Mouse (Mus musculus) heart, embryonic 14.5 days (tissue): ENCODE measurements at regions not wholly inside any gene's neighbourhood (a gene's known extent, or its start where the extent isn't known, plus 50 kb on each side); places are given as distances from the start of the nearest gene placed in this dataset.

Source experiments
- ATAC-seq: fragments of 200-750 bp; cut with Nextera tagmentation; 2 replicates; pipeline ENCODE4 v1.8.0; 2017; ENCODE audit warnings: low read depth, moderate TSS enrichment; ENCODE audit not compliant: insufficient number of reproducible peaks, insufficient read depth, low FRiP score
- H3K27ac ChIP-seq, 2 experiments: fragments of 200-500 bp in 1 of 2; fragments of 300-500 bp in 1 of 2; sonication (generic) in 1 of 2; replicated peaks in 1 of 2; 2 replicates each; pipeline ENCODE4 v1.5.1; 2012 to 2014; ENCODE audit warnings: low read depth in 2 of 2, low read length in 2 of 2, control low read depth in 1 of 2, mild to moderate bottlenecking in 1 of 2, mixed read lengths in 1 of 2; ENCODE audit not compliant: control insufficient read depth in 1 of 2, insufficient read depth in 1 of 2
- H3K27me3 ChIP-seq: fragments of 300-500 bp; sonication (generic); 2 replicates; pipeline ENCODE4 v1.6.1; 2014; ENCODE audit warnings: mild to moderate bottlenecking, low read length, control low read depth; ENCODE audit not compliant: control insufficient read depth, insufficient read depth
- H3K36me3 ChIP-seq: fragments of 300-500 bp; sonication (generic); 2 replicates; pipeline ENCODE4 v1.6.1; 2014; ENCODE audit warnings: mild to moderate bottlenecking, control low read depth, low read length, mixed read lengths; ENCODE audit not compliant: control insufficient read depth, insufficient read depth
- H3K4me1 ChIP-seq, 2 experiments: fragments of 200-500 bp in 1 of 2; fragments of 300-500 bp in 1 of 2; sonication (generic) in 1 of 2; 2 replicates each; pipeline ENCODE4 v1.6.1; 2012 to 2014; ENCODE audit warnings: low read length in 2 of 2, control low read depth in 1 of 2, mixed read lengths in 1 of 2; ENCODE audit not compliant: control insufficient read depth in 2 of 2, insufficient read depth in 2 of 2
- H3K4me2 ChIP-seq: fragments of 300-500 bp; sonication (generic); 2 replicates; pipeline ENCODE4 v1.6.1; 2014; ENCODE audit warnings: mild to moderate bottlenecking, low read length
- H3K4me3 ChIP-seq, 2 experiments: fragments of 200-500 bp in 1 of 2; fragments of 300-500 bp in 1 of 2; sonication (generic) in 1 of 2; 2 replicates each; pipeline ENCODE4 v1.5.1; 2012 to 2014; ENCODE audit warnings: low read length in 2 of 2, mild to moderate bottlenecking in 2 of 2, control low read depth in 1 of 2, low read depth in 1 of 2, moderate library complexity in 1 of 2; ENCODE audit not compliant: control insufficient read depth in 1 of 2, insufficient read depth in 1 of 2
- H3K9ac ChIP-seq: fragments of 300-500 bp; sonication (generic); 2 replicates; pipeline ENCODE4 v1.6.1; 2014; ENCODE audit warnings: mild to moderate bottlenecking, low read length
- H3K9me3 ChIP-seq: fragments of 300-500 bp; sonication (generic); 2 replicates; pipeline ENCODE4 v1.6.1; 2016; ENCODE audit warnings: low read length, control low read depth; ENCODE audit not compliant: control insufficient read depth
- WGBS: fragments of 180-500 bp; shearing (Covaris S2); extraction: QIAGEN DNeasy Blood & Tissue Kit; methylation state at CpG from one replicate; pipeline ENCODE4 v1.1.7; 2014; 5-methylcytosine and 5-hydroxymethylcytosine counted together

- Histone ChIP-seq H3K9me3 (no peaks in the 10 kb centered on the region), H3K9ac (no peak overlapping the region), H3K36me3 (no peaks in the 10 kb centered on the region), H3K27ac (no peak overlapping the region), H3K4me1 (no peaks in the 10 kb centered on the region), H3K27me3 (no peaks in the 10 kb centered on the region), H3K4me3 (no peak overlapping the region), H3K4me2 (no peak overlapping the region)
- 84% methylated on average over 11 of the region's 11 CpGs for WGBS
- ATAC-seq, result no peak
These were observed 104.4 kb upstream of the Olfm4 start for GRCm38 (mm10) chr14:79879333-79880035.

DNA sequence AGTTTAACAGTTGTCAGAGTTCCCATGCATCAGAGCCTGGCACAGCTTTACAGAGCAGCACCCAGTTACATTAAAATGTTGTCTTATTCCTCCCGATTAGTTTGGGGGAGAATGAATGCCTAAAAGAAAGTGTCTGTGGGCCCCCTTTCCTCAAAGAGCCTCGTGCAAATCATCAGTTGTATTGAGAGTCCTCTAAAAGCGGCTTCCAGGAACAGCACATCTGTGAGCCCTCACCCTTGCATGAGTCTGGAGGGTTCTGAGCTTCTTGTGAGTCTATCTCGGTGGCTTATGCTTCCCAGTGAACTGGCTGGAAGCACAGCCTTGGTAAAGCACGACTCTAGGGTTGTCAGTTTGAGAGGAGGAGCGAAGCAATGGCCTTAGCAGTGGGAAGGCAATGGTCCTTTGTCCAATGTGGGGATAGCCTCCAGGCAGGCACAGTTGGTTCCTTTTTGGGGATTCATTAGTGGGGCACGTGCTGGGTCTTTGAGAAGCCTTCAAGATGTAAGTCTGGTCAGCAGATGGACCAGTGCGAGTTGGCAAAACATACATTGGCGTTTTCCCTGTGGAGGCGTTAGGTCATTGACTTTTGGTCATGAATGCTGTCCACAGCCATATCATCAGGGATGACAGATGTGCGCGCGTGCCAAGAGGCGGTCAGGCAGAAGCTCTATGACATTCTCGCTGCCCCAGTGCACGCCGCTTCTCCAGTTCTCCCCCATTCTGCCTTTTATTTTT lies 105.4 kb upstream of the Olfm4 start:
- H3K4me2 ChIP-seq, result no peak overlapping the region
- 82% methylated on average over 17 of the region's 17 CpGs for WGBS
- H3K27ac ChIP-seq, result no peak overlapping the region
- no peak for ATAC-seq
- H3K36me3 ChIP-seq, result no peaks in the 10 kb centered on the region
- H3K4me1 ChIP-seq, result no peaks in the 10 kb centered on the region
- no peaks in the 10 kb centered on the region for H3K27me3 ChIP-seq
- no peaks in the 10 kb centered on the region for H3K9me3 ChIP-seq
- no peak overlapping the region for H3K4me3 ChIP-seq
- H3K9ac ChIP-seq, result no peak overlapping the region

DNA sequence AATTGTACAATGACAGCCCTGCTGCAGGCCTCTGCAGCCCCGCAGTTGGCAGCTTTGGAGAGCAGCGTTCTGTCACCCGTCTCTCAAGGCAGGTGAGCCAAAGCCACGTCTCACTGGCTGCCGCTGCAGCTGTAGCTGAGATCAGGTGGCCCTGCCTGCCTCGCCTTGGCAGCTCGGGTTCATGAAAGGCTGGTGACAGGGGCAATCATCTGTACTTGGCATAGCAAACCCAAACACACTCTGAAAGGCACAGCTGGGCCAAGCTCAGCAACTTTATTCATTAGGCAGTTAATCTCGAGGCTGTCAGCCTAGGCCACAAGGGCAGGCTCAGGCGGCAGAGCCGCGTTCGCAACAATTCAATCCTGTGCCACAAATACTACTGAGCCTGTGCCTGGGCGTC lies 102.0 kb upstream of the Pcdh8 start:
- no peak for ATAC-seq
- WGBS, result 48% methylated on average over 13 of the region's 13 CpGs
- H3K9me3 ChIP-seq, result no peaks in the 10 kb centered on the region

DNA sequence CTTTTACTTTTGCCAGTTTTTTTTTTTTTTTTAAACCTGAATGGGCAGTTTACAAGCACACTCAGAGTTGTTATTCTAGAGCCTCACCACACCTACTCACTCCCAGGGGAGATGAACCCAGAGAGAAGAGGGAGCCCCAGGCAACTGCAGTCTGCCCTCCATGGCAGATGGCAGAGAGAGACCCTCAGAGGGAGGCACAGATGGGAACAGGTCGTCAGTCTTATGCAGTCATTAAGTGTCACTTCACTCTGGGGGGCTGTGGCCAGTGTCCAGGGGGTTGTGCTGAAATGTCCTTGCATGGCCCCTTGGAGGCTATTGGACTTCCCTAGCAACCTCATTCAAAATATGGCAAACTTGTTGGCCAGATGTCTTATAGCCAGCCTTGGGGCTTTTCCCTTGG lies 101.3 kb upstream of the Pcdh8 start:
- Histone ChIP-seq H3K36me3 (no peaks in the 10 kb centered on the region), H3K27ac (no peak overlapping the region), H3K4me3 (no peak overlapping the region), H3K27me3 (no peaks in the 10 kb centered on the region), H3K9me3 (no peaks in the 10 kb centered on the region), H3K4me1 (no peaks in the 10 kb centered on the region), H3K4me2 (no peak overlapping the region), H3K9ac (no peak overlapping the region)
- no peak for ATAC-seq
- 17% methylated on average over 1 of the region's 1 CpGs for WGBS

More for the DNA sequence above, 102.0 kb upstream of the Pcdh8 start:
- no peaks in the 10 kb centered on the region for H3K4me1 ChIP-seq
- no peak overlapping the region for H3K9ac ChIP-seq
- H3K27ac ChIP-seq, result no peak overlapping the region
- no peaks in the 10 kb centered on the region for H3K36me3 ChIP-seq
- no peaks in the 10 kb centered on the region for H3K27me3 ChIP-seq
- H3K4me2 ChIP-seq, result no peak overlapping the region
- no peak overlapping the region for H3K4me3 ChIP-seq

- Histone ChIP-seq H3K36me3 (no peaks in the 10 kb centered on the region), H3K4me2 (no peak overlapping the region), H3K27ac (no peak overlapping the region), H3K4me3 (no peak overlapping the region), H3K4me1 (no peaks in the 10 kb centered on the region), H3K9ac (no peak overlapping the region), H3K9me3 (no peaks in the 10 kb centered on the region), H3K27me3 (no peaks in the 10 kb centered on the region)
- no peak for ATAC-seq
- WGBS, result 54% methylated on average over 1 of the region's 1 CpGs
These were observed 98.2 kb upstream of the Pcdh8 start for GRCm38 (mm10) chr14:79869325-79869724.

DNA sequence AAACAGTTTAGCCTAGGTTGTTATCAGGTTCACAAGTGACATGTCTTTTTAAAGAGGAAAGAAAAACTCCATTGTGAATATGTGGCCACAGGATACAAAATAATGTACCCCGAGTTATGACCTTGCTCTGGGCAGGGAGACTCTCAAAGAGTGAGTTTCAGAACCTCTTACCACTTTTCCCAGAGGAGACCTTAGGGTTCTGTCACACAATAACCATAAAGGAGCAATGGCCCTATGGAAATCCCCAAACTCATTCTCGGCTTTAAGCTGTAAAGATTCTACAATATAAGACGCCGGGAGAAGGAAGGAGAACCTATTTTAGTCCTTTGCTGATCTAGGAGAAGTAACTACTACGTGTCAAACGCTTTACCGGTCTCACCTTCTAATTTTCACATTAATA lies 85.1 kb upstream of the Pcdh8 start:
- 83% methylated on average over 7 of the region's 7 CpGs for WGBS
- Histone ChIP-seq H3K36me3 (no peaks in the 10 kb centered on the region), H3K27ac (no peak overlapping the region), H3K9me3 (no peaks in the 10 kb centered on the region), H3K4me2 (no peak overlapping the region), H3K27me3 (no peaks in the 10 kb centered on the region), H3K4me1 (no peaks in the 10 kb centered on the region), H3K4me3 (no peak overlapping the region), H3K9ac (no peak overlapping the region)
- ATAC-seq, result no peak

- Histone ChIP-seq H3K9ac (no peak overlapping the region), H3K27ac (no peak overlapping the region)
These were observed 83.1 kb upstream of the Pcdh8 start for GRCm38 (mm10) chr14:79854216-79854615.

More at GRCm38 (mm10) chr14:79854216-79854615, 83.1 kb upstream of the Pcdh8 start:
- H3K4me2 ChIP-seq, result no peak overlapping the region
- no peaks in the 10 kb centered on the region for H3K9me3 ChIP-seq
- no peaks in the 10 kb centered on the region for H3K36me3 ChIP-seq
- 76% methylated on average over 5 of the region's 5 CpGs for WGBS
- H3K4me1 ChIP-seq, result no peaks in the 10 kb centered on the region
- no peak for ATAC-seq
- H3K4me3 ChIP-seq, result no peak overlapping the region
- no peaks in the 10 kb centered on the region for H3K27me3 ChIP-seq
